Mouse (Mus musculus): Measurements from ENCODE around the gene Olfr286.

DNA sequence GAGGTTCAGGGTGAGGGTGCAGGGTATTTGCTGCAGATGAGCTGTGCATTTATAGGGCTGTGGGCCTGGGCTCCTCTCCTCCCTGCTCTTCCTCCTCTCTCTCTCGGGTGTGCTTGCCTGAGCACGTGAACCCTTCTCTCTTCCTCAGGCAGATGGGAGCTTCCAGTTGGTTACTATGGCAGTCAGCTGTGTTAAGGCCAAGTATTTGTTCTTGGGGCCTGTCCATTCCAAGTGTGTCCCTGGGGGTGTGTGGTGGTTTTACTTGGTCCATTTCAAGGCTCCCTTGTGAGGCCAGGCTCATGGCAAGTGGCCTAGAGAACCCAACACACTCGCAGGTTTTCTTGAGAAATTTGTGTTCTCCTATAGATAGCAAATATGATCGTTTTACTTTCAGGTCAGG is 13.4 kb downstream of the Olfr286 start, which contains the start of the genes Gm44579 and Olfr287:
- TF ChIP-seq POLR2A (IDR thresholded peaks at IDR 0.05; ENCODE audit: control insufficient read depth, low read depth, low read length) (no peak), CTCF (IDR thresholded peaks at IDR 0.05; ENCODE audit: control insufficient read depth, insufficient read depth, insufficient replicate concordance, low read depth, low read length) (no peak)

All from testis, adult 2 months (tissue).